In genomic region chr11:80664261-80664660, GRCm38 (mm10) we compare ENCODE assay signal across 11 mouse cellular contexts.
"Had no signal": no experiment of that assay in that cellular context is flagged by ENCODE, and none has a peak within 500 bp of the region (broad histone marks: within the 10 kb centered on the region; RNA-seq: fewer than 3 reads in every experiment).

No protein-coding gene starts in this region.

- DNase-seq: lung, adult 18-20 months; lung, embryonic 14.5 days; lung, postnatal 10 days; lung, postnatal 4 days; midbrain, embryonic 14.5 days; retina, postnatal 1 day; right cerebral cortex, postnatal 4 days; spleen, adult 18-20 months; thymus, adult 2 months; thymus, postnatal 25 days; thymus, postnatal 4 days had no signal
